Mouse (Mus musculus): Measurements from ENCODE around the gene Arsj. TPM values are rescaled to one million over a fixed set of nuclear protein-coding genes. Genes with fewer than 3 reads are reported as not detected.

Gene Arsj
- polyA plus RNA-seq, 1 experiment = 0.06 TPM

- 51% methylated on average over 6 of the region's 6 CpGs for WGBS
- TF ChIP-seq CTCF (conservative IDR thresholded peaks at IDR 0.05; ENCODE audit: insufficient read depth, insufficient read length, low read depth, low read length) (no peak), POLR2A (IDR thresholded peaks at IDR 0.05; ENCODE audit: low read depth, low read length) (no peak)
- no peaks in the 10 kb centered on the region for H3K4me1 ChIP-seq (ENCODE audit: control insufficient read depth, insufficient read depth, low read length)
Measured at GRCm38 (mm10) chr3:126379252-126379651, 15.8 kb downstream of the Arsj start.

GRCm38 (mm10) chr3:126379702-126380101, 16.2 kb downstream of the Arsj start:
- WGBS = 44% methylated on average over 2 of the region's 2 CpGs
- DNase-seq = peak; percentile 14
- Histone ChIP-seq H3K4me1 (ENCODE audit: control insufficient read depth, insufficient read depth, low read length) (no peaks in the 10 kb centered on the region), H3K36me3 (ENCODE audit: control insufficient read depth, insufficient read depth, low read length) (no peaks in the 10 kb centered on the region), H3K27me3 (replicated peaks; ENCODE audit: control insufficient read depth, insufficient read depth, low read length) (no peaks in the 10 kb centered on the region), H3K27ac (ENCODE audit: insufficient read depth, low read depth, low read length) (no peak overlapping the region), H3K4me3 (ENCODE audit: insufficient read depth, low read depth, low read length) (no peak overlapping the region)
- TF ChIP-seq POLR2A (IDR thresholded peaks at IDR 0.05; ENCODE audit: low read depth, low read length) (no peak), CTCF (conservative IDR thresholded peaks at IDR 0.05; ENCODE audit: insufficient read depth, insufficient read length, low read depth, low read length) (no peak)

More at GRCm38 (mm10) chr3:126379252-126379651, 15.8 kb downstream of the Arsj start:
- Histone ChIP-seq H3K4me3 (ENCODE audit: insufficient read depth, low read depth, low read length) (no peak overlapping the region), H3K27me3 (replicated peaks; ENCODE audit: control insufficient read depth, insufficient read depth, low read length) (no peaks in the 10 kb centered on the region), H3K36me3 (ENCODE audit: control insufficient read depth, insufficient read depth, low read length) (no peaks in the 10 kb centered on the region), H3K27ac (ENCODE audit: insufficient read depth, low read depth, low read length) (no peak overlapping the region)
- DNase-seq = no peak

GRCm38 (mm10) chr3:126383276-126383675, 19.8 kb downstream of the Arsj start:
- WGBS = 90% methylated on average over 6 of the region's 6 CpGs
- TF ChIP-seq CTCF (conservative IDR thresholded peaks at IDR 0.05; ENCODE audit: insufficient read depth, insufficient read length, low read depth, low read length) = no peak
- TF ChIP-seq POLR2A (IDR thresholded peaks at IDR 0.05; ENCODE audit: low read depth, low read length) = no peak
- no peaks in the 10 kb centered on the region for H3K4me1 ChIP-seq (ENCODE audit: control insufficient read depth, insufficient read depth, low read length)
- no peak for DNase-seq
- no peak overlapping the region for H3K4me3 ChIP-seq (ENCODE audit: insufficient read depth, low read depth, low read length)
- no peaks in the 10 kb centered on the region for H3K36me3 ChIP-seq (ENCODE audit: control insufficient read depth, insufficient read depth, low read length)
- H3K27ac ChIP-seq (ENCODE audit: insufficient read depth, low read depth, low read length) = no peak overlapping the region
- no peaks in the 10 kb centered on the region for H3K27me3 ChIP-seq (replicated peaks; ENCODE audit: control insufficient read depth, insufficient read depth, low read length)

- WGBS = 64% methylated on average over 14 of the region's 14 CpGs
- no peak overlapping the region for H3K27ac ChIP-seq (ENCODE audit: insufficient read depth, low read depth, low read length)
- no peaks in the 10 kb centered on the region for H3K4me1 ChIP-seq (ENCODE audit: control insufficient read depth, insufficient read depth, low read length)
- H3K36me3 ChIP-seq (ENCODE audit: control insufficient read depth, insufficient read depth, low read length) = no peaks in the 10 kb centered on the region
- no peaks in the 10 kb centered on the region for H3K27me3 ChIP-seq (replicated peaks; ENCODE audit: control insufficient read depth, insufficient read depth, low read length)
- TF ChIP-seq POLR2A (IDR thresholded peaks at IDR 0.05; ENCODE audit: low read depth, low read length) (no peak), CTCF (conservative IDR thresholded peaks at IDR 0.05; ENCODE audit: insufficient read depth, insufficient read length, low read depth, low read length) (no peak)
- H3K4me3 ChIP-seq (ENCODE audit: insufficient read depth, low read depth, low read length) = no peak overlapping the region
- DNase-seq = no peak
Measured at GRCm38 (mm10) chr3:126384657-126385438, 21.4 kb downstream of the Arsj start.

- Histone ChIP-seq H3K4me1 (ENCODE audit: control insufficient read depth, insufficient read depth, low read length) (no peaks in the 10 kb centered on the region), H3K27me3 (replicated peaks; ENCODE audit: control insufficient read depth, insufficient read depth, low read length) (no peaks in the 10 kb centered on the region), H3K27ac (ENCODE audit: insufficient read depth, low read depth, low read length) (no peak overlapping the region), H3K36me3 (ENCODE audit: control insufficient read depth, insufficient read depth, low read length) (no peaks in the 10 kb centered on the region), H3K4me3 (ENCODE audit: insufficient read depth, low read depth, low read length) (no peak overlapping the region)
- no peak for DNase-seq
- TF ChIP-seq CTCF (conservative IDR thresholded peaks at IDR 0.05; ENCODE audit: insufficient read depth, insufficient read length, low read depth, low read length) (no peak), POLR2A (IDR thresholded peaks at IDR 0.05; ENCODE audit: low read depth, low read length) (no peak)
- 67% methylated on average over 2 of the region's 2 CpGs for WGBS
Measured at GRCm38 (mm10) chr3:126397451-126397850, 34.0 kb downstream of the Arsj start.

- H3K4me1 ChIP-seq (ENCODE audit: control insufficient read depth, insufficient read depth, low read length) = no peaks in the 10 kb centered on the region
- DNase-seq = no peak
- WGBS = 61% methylated on average over 7 of the region's 7 CpGs
Measured at GRCm38 (mm10) chr3:126397985-126398630, 34.6 kb downstream of the Arsj start.

GRCm38 (mm10) chr3:126400726-126401125, 37.2 kb downstream of the Arsj start:
- no peaks in the 10 kb centered on the region for H3K36me3 ChIP-seq (ENCODE audit: control insufficient read depth, insufficient read depth, low read length)
- no peak overlapping the region for H3K4me3 ChIP-seq (ENCODE audit: insufficient read depth, low read depth, low read length)
- 62% methylated on average over 4 of the region's 4 CpGs for WGBS
- H3K27me3 ChIP-seq (replicated peaks; ENCODE audit: control insufficient read depth, insufficient read depth, low read length) = no peaks in the 10 kb centered on the region
- no peak overlapping the region for H3K27ac ChIP-seq (ENCODE audit: insufficient read depth, low read depth, low read length)
- no peak for TF ChIP-seq POLR2A (IDR thresholded peaks at IDR 0.05; ENCODE audit: low read depth, low read length)
- no peak for TF ChIP-seq CTCF (conservative IDR thresholded peaks at IDR 0.05; ENCODE audit: insufficient read depth, insufficient read length, low read depth, low read length)
- no peaks in the 10 kb centered on the region for H3K4me1 ChIP-seq (ENCODE audit: control insufficient read depth, insufficient read depth, low read length)
- DNase-seq = no peak

More at GRCm38 (mm10) chr3:126397985-126398630, 34.6 kb downstream of the Arsj start:
- H3K27me3 ChIP-seq (replicated peaks; ENCODE audit: control insufficient read depth, insufficient read depth, low read length) = no peaks in the 10 kb centered on the region
- H3K36me3 ChIP-seq (ENCODE audit: control insufficient read depth, insufficient read depth, low read length) = no peaks in the 10 kb centered on the region
- H3K4me3 ChIP-seq (ENCODE audit: insufficient read depth, low read depth, low read length) = no peak overlapping the region
- no peak for TF ChIP-seq POLR2A (IDR thresholded peaks at IDR 0.05; ENCODE audit: low read depth, low read length)
- TF ChIP-seq CTCF (conservative IDR thresholded peaks at IDR 0.05; ENCODE audit: insufficient read depth, insufficient read length, low read depth, low read length) = no peak
- H3K27ac ChIP-seq (ENCODE audit: insufficient read depth, low read depth, low read length) = no peak overlapping the region

Data from kidney, adult 2 months (tissue).